Mouse (Mus musculus) lung, postnatal 10 days (tissue): ENCODE measurements around the gene Ppp1r18.

Experiments
- DNase-seq: peaks from one replicate; pipeline ENCODE4 v3.0.0; 2021

The Ppp1r18 gene

GRCm38 (mm10) chr17:35865481-35866280, at the start of gene Ppp1r18:
Gene Ppp1r18, plus strand, starts transcription at chr17:35865593.
- DNase-seq, result peak; percentile 92

DNA sequence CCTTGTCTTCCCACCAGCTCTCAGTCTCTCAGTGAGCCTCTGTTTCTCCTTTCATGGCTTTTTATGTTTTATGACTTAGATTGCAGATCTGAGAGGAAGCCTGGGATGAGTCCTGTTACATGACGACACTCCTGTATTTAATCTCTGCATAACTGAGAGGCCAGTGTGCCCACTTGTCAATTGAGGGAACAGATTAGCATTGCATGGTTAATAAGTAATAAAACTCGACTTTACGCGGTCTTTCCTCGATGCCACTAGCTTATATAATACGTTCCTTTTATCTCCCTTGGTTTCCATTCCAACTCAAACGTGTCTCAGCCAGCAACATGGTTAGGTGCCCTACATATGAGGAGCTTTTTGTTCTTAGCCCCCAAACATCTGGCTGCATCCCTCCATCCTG, 49.6 kb upstream of the Ppp1r18 start:
- no peak for DNase-seq

GRCm38 (mm10) chr17:35816686-35817085, 48.7 kb upstream of the Ppp1r18 start:
- no peak for DNase-seq

DNA sequence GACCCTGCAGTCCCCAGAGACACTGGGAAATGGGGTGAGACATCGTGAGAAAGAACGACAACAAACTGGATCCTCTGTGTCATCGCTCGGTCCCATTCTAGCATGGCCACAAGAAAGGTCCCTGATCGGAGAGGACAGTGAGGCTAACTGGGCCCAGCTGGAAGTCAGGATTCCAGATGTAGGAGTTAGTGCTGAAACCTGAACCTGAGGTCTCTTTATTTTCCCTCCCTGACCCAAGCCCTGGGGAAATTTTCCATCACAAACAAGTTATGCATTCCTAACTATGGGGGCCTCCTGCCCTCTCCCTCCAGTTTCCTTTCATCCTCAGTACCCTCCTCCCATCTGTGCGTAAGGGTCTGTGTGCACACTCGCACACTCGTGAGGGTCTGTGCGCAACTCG, 48.2 kb upstream of the Ppp1r18 start:
- no peak for DNase-seq

GRCm38 (mm10) chr17:35820111-35820510, 45.3 kb upstream of the Ppp1r18 start:
- DNase-seq, result no peak

DNA sequence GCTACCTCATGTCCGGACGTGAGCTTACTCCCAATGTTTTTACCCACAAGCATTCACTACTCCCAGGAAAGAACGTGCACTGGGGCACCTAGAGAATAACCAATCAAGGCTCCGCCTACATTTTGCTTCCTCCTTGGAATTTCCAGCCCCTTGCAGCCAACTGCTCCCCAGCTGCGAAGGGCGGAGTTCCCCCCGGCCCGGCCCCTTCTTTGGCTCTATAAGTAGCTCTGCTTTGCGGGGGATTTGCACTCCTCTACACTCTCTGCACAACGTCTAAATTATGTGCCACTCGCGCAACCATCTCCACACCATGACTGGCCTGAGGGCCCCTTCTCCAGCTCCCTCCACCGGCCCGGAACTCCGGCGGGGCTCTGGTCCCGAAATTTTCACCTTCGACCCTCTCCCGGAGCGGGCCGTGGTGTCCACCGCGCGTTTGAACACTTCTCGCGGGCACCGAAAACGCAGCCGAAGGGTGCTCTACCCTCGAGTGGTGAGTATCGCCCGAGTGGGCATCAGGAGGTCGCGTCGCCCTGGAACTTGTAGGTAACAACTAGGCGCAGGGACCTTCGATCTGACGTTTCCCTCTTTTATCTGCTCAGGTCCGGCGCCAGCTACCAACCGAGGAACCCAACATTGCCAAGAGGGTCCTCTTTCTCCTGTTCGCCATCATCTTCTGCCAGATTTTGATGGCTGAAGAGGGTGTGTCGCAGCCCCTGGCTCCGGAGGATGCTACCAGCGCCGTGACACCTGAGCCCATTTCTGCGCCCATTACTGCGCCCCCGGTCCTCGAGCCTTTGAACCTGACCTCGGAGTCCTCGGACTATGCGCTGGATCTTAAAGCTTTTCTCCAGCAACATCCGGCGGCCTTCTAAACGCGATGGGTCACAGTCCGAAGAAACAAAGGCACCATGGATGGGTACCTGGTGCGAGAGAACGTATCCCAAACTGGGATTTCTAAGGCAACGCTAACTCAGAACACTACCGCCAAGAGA, 43.7 kb upstream of the Ppp1r18 start, which contains the start of gene Ier3:
TSS of gene Ier3 (plus strand) at position 246 of the 992 bp plus-strand sequence.
- peak; percentile 97 for DNase-seq

GRCm38 (mm10) chr17:35822564-35822963, 42.8 kb upstream of the Ppp1r18 start:
- DNase-seq, result no peak

DNA sequence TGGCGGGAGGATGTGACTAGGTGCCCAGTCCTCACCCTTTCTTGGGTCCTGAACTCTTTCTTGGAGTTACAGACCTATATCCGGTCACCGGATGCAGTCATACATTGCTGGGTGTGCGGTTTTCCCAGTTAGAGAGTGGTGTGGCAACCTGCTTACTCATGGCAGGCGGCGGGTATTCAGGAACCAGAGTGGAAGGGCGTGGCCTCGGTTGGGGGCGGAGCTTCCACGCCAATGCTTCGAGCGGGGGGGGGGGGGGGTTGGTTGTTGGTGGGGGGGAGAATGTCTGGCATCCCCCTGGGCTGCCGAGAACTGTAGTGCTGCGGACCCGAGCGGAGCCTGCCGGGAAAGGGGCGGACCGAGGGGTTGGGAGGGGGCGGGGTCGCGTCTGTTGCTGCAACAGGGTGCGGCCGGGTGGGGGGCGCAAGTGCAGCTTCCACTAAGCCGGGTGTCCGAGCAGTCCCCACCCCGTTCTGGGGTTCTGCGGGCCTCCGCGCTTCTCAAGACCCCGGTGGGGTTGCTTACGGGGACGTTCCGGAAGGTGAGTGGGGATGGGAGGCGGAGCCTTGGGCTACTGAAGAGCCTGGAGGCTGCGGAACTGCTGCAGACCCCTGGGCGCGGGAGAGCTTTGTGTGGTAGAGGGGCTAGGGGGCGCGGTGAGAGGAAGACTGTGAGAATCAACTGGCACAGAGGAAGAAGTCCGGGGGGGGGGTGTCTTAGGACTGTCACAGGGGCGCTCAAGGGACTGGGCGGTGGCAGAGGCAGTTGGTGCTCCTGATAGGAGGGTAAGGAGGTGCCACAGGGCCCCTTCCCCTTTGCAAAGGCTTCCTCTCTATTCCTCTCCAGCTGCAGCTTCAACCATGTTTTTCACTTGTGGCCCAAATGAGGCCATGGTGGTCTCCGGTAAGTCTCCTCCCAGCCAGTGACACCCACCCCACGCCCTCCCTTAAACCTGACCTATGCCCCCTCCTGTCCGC, 42.1 kb upstream of the Ppp1r18 start, which contains the start of gene Flot1:
TSS of gene Flot1 (plus strand) at position 267 of the 974 bp plus-strand sequence.
- DNase-seq, result peak; percentile 93

DNA sequence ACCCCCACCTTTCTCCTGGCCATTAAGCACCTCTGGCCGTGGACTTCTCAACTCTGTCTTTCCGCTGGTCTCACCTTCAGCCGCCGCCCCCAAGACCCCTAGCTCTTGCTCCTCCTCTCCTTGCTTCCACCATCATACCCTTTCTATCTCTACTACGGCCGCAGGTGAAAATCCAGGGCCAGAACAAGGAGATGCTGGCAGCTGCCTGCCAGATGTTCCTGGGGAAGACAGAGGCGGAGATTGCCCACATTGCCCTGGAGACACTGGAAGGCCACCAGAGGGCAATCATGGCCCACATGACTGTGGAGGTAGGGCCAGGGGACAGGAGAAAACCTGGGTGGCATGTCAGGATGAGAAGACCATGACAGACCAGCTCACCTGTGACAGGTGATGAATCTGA, 41.0 kb upstream of the Ppp1r18 start:
- DNase-seq, result peak; percentile 46

DNA sequence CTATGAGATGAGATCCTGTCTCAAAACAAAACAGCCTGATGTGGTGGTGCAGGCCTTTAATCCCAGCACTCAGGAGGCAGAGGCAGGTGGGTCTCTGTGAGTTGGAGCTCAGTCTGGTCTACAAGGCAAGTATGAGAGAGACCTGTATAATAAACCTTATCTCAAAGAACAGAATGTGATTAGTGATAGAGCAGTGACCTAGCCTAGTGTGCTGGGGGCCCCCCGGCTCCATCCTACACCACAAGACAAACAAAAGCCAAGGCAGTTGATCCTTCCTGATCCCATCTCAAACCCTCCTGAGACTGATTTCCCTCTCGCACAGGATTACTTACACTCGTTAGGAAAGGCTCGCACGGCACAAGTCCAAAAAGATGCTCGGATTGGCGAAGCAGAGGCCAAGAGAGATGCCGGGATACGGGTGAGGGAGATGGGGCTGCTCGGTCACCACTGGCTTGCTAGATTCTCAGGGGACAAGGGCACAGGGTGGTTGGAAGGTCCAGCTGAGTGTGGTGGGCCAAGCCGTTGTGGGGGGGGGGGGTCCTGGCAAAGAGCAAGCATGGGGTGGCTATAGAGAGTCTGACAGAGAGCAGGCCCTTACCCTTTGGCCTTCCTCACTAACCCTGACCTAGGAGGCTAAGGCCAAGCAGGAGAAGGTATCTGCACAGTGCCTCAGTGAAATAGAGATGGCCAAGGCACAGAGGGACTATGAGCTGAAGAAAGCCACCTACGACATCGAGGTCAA, 40.1 kb upstream of the Ppp1r18 start:
- DNase-seq, result no peak

DNA sequence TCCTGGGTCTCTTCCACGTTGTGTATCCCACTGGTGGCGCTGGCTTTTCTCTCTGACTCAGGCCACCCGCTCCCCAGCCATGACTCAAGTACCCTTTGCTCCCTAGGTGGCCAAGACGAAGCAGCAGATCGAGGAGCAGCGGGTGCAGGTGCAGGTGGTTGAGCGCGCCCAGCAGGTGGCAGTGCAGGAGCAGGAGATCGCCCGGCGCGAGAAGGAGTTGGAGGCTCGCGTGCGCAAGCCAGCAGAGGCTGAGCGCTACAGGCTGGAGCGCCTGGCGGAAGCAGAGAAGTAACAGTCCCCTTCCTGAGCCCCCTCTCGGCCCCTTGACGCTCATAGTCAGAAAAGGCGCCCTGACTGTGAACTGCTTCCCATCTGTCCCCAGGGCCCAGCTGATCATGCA, 35.7 kb upstream of the Ppp1r18 start:
- DNase-seq, result peak; percentile 92

GRCm38 (mm10) chr17:35832400-35833238, 32.8 kb upstream of the Ppp1r18 start:
- DNase-seq, result no peak

DNA sequence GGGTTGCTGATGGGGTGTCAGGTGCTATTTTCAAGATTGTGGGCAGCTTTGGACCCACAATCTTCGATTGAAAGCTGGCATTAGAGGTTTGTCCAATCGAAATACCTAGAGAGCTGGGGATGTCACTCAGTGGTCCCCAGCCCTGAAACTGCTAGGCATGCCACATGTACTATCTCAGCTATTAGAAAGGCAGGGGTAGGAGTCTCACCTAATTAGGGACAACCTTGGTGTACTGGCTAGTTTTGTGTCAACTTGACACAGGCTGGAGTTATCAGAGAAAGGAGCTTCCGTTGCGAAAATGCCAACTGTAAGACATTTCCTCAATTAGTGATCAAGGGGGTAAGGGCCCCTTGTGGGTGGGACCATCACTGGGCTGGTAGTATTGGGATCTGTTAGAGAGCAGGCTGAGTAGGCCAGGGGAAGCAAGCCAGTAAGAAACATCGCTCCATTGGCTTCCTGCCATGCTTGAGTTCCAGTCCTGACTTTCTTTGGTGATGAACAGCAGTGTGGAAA, 32.1 kb upstream of the Ppp1r18 start:
- DNase-seq, result no peak

DNA sequence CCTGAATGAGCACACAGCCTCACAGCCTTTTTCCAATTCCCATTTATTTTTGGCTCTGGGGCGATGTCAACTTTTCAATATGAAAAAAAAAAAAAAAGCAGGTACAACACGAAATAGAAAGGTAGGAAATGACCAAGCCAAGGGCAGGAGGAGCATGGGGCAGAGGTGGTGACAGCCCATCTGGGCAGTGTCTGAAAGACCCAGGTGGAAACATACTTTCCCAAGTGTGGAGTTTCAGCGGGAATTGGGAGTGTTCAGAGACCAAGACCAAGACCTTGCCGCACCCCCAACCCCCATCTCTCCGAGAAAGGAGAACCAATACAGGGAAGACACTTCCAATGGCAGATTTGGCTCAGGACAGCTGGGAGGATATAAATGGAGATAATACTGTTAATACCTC, 31.5 kb upstream of the Ppp1r18 start:
- DNase-seq, result no peak

DNA sequence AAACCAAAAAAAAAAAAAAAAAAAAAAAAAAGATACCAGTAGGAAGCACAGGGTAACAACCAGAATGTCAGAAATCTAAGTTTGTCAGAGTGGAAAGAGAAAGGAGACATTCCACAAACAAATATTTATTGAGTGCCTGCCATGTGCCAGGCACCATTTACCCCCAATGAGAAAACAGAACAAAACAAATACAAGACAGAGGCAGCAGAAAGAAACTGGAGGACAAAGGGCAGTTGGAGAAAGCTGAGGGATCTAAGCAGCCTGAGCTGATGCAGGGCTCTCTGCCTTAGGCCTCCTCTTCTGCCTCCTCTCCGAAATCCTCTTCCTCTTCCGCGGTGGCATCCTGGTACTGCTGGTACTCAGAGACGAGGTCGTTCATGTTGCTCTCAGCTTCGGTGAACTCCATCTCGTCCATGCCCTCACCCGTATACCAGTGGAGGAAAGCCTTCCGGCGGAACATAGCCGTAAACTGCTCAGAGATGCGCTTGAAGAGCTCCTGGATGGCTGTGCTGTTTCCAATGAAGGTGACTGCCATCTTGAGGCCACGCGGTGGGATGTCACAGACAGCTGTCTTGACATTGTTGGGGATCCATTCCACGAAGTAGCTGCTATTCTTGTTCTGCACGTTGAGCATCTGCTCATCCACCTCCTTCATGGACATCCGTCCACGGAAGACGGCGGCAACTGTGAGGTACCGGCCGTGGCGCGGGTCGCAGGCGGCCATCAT, 30.5 kb upstream of the Ppp1r18 start:
- no peak for DNase-seq

GRCm38 (mm10) chr17:35835424-35836140, 29.8 kb upstream of the Ppp1r18 start:
- no peak for DNase-seq

DNA sequence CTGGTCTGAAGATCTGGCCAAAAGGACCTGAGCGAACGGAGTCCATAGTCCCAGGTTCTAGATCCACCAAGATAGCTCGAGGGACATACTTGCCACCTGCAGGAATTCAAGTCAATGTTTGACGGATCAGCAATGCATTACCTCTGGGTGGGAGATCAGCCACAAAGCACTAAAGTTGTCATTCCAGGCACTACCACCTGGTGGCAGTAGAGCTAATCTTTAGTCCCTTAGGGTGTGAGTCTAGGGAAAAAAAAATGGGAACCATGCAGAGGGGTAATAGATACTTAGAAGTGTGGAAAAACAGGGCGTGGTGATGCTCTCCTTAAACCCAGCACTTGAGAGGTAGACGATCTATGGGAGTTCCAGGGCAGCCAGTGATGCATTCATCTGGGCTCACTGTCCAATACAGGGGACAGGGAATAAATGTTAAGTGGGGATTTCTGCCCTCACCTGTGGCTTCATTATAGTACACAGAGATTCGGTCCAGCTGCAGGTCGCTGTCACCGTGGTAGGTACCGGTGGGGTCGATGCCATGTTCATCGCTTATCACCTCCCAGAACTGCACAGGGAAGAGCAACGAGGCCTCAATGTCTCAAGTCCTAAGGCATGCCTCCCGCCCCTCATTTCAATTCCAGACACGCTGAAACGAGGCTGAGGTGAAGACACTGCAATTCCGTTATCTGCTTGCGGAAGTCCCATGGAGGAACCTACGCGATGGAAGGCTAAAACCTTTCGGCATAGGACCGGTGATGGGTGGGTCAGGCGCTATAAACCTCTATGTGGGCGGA, 29.0 kb upstream of the Ppp1r18 start:
- peak; percentile 93 for DNase-seq

- peak; percentile 94 for DNase-seq
Observed at GRCm38 (mm10) chr17:35836991-35837422, 28.4 kb upstream of the Ppp1r18 start.
